Mouse (Mus musculus) stomach, postnatal 0 days (tissue): Measurements from ENCODE around the gene Mia. TPM values are rescaled to one million over a fixed set of nuclear protein-coding genes. Genes with fewer than 3 reads are reported as not detected.

Experiments used
- ATAC-seq: fragments of 200-750 bp; cut with Nextera tagmentation; 2 replicates; pipeline ENCODE4 v1.8.0; 2017; ENCODE audit not compliant: low FRiP score, low TSS enrichment
- DNase-seq: peaks from one replicate; pipeline ENCODE4 v3.0.0-alpha.2; 2016; ENCODE audit warnings: low spot score
- H3K27ac ChIP-seq: fragments of 300-500 bp; sonication (generic); replicated peaks from 2 replicates; pipeline ENCODE4 v1.5.1; 2014; ENCODE audit warnings: mild to moderate bottlenecking, control low read depth
- H3K27me3 ChIP-seq: fragments of 300-500 bp; sonication (generic); 2 replicates; pipeline ENCODE4 v1.6.1; 2014; ENCODE audit warnings: low read length; ENCODE audit not compliant: control insufficient read depth, insufficient read depth
- H3K36me3 ChIP-seq: fragments of 300-500 bp; sonication (generic); 2 replicates; pipeline ENCODE4 v1.6.1; 2014; ENCODE audit warnings: low read length, mixed read lengths; ENCODE audit not compliant: control insufficient read depth, insufficient read depth
- H3K4me1 ChIP-seq: fragments of 300-500 bp; sonication (generic); replicated peaks from 2 replicates; pipeline ENCODE4 v1.6.1; 2014; ENCODE audit warnings: antibody characterized with exemption; ENCODE audit not compliant: control insufficient read depth, insufficient read depth
- H3K4me2 ChIP-seq: fragments of 300-500 bp; sonication (generic); replicated peaks from 2 replicates; pipeline ENCODE4 v1.6.1; 2014; ENCODE audit warnings: low read depth, mild to moderate bottlenecking, control low read depth, moderate library complexity
- H3K4me3 ChIP-seq: fragments of 300-500 bp; sonication (generic); 2 replicates; pipeline ENCODE4 v1.5.1; 2014; ENCODE audit warnings: low read depth, low read length, control low read depth
- H3K9ac ChIP-seq: fragments of 300-500 bp; sonication (generic); 2 replicates; pipeline ENCODE4 v1.6.1; 2014; ENCODE audit warnings: mild to moderate bottlenecking, low read length, control low read depth, mixed read lengths
- H3K9me3 ChIP-seq: fragments of 300-500 bp; sonication (generic); 2 replicates; pipeline ENCODE4 v1.6.1; 2016; ENCODE audit warnings: low read length; ENCODE audit not compliant: control insufficient read depth
- CTCF ChIP-seq: IDR thresholded peaks from 2 replicates; pipeline ENCODE4 v1.5.1; 2016; ENCODE audit warnings: antibody characterized with exemption, low read depth, mild to moderate bottlenecking, moderate library complexity
- EP300 ChIP-seq: optimal IDR thresholded peaks from 2 replicates; pipeline ENCODE3; 2016; ENCODE audit warnings: antibody characterized with exemption
- WGBS: fragments of 180-500 bp; shearing (Covaris S2); extraction: QIAGEN DNeasy Blood & Tissue Kit; methylation state at CpG from one replicate; pipeline ENCODE4 v1.1.7; 2014; 5-methylcytosine and 5-hydroxymethylcytosine counted together
- polyA plus RNA-seq: library from polyadenylated mRNA; unstranded; fragments of >200 nt; fragmentation: Nextera tagmentation; extraction: Ambion mirVana; gene quantifications from 2 replicates; pipeline ENCODE4 v1.2.1, GENCODE M21; 2015

Mia gene
- polyA plus RNA-seq, 1 experiment from 2014 or later: 7.3 TPM

DNA sequence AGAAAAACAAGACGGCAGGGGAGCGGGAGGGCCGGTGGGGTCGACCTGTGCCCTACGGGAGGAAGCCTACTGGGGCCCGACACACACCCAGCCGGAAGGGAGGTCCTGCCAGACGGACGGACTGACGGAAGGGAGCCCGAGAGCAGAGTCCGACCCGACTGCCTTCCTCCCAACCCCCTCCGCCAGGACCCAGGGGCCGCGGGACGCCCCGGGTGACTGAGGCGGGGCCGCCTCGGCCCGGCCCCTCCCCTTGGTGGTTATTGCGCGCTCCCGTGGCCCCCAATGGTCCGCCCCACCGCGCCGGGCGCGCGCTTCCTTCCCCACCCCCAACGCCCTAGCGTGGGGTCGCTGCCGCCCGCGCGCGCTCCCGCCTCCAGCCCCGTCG lies 14.7 kb downstream of the Mia start:
- Histone ChIP-seq H3K9me3 (no peaks in the 10 kb centered on the region), H3K27me3 (no peaks in the 10 kb centered on the region), H3K27ac (peak overlapping the region; percentile 99), H3K4me1 (peaks cover 3% of the 10 kb centered on the region; the same call in 1 of the 2 replicates), H3K9ac (peak overlapping the region; percentile 94), H3K4me2 (peak overlapping the region; percentile 78), H3K36me3 (0 out of 2 replicates have a peak, but pooled peaks cover 5% of the 10 kb centered on the region), H3K4me3 (peak overlapping the region; percentile 84)
- 0% methylated on average over 15 of the region's 43 CpGs for WGBS
- ATAC-seq (peak; percentile 80), DNase-seq (peak; percentile 90)
- no peak for TF ChIP-seq EP300
- TF ChIP-seq CTCF: no peak

DNA sequence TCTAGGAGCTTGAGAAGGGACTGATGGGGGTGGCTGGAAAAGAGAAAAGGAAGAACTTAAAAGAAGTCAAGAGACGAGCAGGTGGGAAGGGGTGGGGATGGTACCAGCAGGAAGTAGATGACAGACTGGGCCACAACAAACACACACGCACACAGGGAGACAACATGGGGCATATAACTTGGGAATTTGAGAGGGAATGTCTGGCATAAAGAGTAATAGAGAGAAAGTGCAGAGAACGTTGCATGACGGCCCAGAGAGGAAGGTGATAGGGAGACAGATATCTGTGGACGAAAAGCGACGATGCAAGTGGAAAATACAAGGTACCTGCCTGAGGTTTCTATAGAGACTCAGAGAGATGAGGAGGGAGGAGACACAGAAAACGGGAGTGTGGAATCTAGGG lies 15.3 kb downstream of the Mia start:
- peak overlapping the region; percentile 99 for H3K27ac ChIP-seq
- peak overlapping the region; percentile 78 for H3K4me2 ChIP-seq
- 0 out of 2 replicates have a peak, but pooled peaks cover 5% of the 10 kb centered on the region for H3K36me3 ChIP-seq
- WGBS: 3% methylated on average over 8 of the region's 8 CpGs
- DNase-seq: no peak
- peak overlapping the region; percentile 94 for H3K9ac ChIP-seq
- no peak for ATAC-seq
- H3K9me3 ChIP-seq: no peaks in the 10 kb centered on the region
- peak overlapping the region; percentile 84 for H3K4me3 ChIP-seq
- H3K4me1 ChIP-seq: peaks cover 3% of the 10 kb centered on the region; the same call in 1 of the 2 replicates
- no peaks in the 10 kb centered on the region for H3K27me3 ChIP-seq
- no peak for TF ChIP-seq CTCF
- no peak for TF ChIP-seq EP300

- WGBS: 58% methylated on average over 23 of the region's 23 CpGs
- H3K4me2 ChIP-seq: peak overlapping the region; percentile 78
Observed at GRCm38 (mm10) chr7:27165007-27165655, 15.8 kb downstream of the Mia start.

DNA sequence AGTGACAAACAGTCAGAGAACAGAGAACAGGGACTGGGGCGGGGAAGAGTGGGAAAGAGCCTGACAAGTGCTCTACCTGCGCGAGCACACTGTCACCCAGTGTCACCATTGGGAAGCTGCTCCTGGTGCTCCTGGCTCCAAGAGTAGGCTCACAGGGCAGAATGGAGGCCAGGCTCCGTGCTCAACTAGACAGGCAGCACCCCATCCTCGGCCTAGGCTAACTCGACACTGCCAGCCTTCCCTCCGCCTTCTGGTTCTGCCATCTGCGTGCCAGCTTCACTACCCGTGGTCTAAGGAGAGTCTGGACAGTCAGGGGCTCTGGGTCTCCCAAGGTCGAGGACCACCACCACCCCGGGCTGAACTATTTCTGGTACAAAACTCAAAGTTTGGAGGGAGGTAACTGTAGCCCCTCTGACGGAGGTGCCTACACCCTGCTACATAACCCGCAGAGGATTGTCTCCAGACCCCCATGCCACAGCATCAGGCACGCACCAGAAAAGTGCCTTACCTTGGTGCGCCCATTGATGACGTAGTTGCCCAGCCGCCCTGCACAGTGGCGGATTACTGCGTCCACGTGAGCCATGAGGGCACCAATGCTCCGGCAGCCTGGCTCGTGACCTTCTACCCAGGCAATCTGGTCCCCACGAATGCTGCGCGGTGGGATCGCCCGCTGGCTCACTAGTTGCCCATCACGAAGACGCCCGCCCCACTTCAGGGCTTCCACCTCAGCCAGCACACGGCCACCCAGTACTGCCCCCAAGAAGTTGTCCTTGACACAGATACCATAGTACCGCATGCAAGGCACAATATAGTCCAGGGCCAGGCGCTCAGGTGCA lies 16.6 kb downstream of the Mia start:
- TF ChIP-seq EP300 (no peak), CTCF (no peak)
- peak overlapping the region; percentile 78 for H3K4me2 ChIP-seq
- peaks cover 5% of the 10 kb centered on the region; the same call in 1 of the 2 replicates for H3K4me1 ChIP-seq
- DNase-seq (no peak), ATAC-seq (no peak)
- H3K9ac ChIP-seq: peak overlapping the region; percentile 50; the same call in 1 of the 2 replicates
- 0 out of 2 replicates have a peak, but pooled peaks cover 7% of the 10 kb centered on the region for H3K36me3 ChIP-seq
- H3K27ac ChIP-seq: no peak overlapping the region; the same call in 1 of the 2 replicates
- no peaks in the 10 kb centered on the region for H3K9me3 ChIP-seq
- no peaks in the 10 kb centered on the region for H3K27me3 ChIP-seq
- 71% methylated on average over 33 of the region's 33 CpGs for WGBS
- peak overlapping the region; percentile 84 for H3K4me3 ChIP-seq

More at GRCm38 (mm10) chr7:27165007-27165655, 15.8 kb downstream of the Mia start:
- Histone ChIP-seq H3K27ac (peak overlapping the region; percentile 99), H3K27me3 (no peaks in the 10 kb centered on the region), H3K4me1 (peaks cover 5% of the 10 kb centered on the region; the same call in 1 of the 2 replicates), H3K9me3 (no peaks in the 10 kb centered on the region), H3K9ac (peak overlapping the region; percentile 94), H3K4me3 (peak overlapping the region; percentile 84), H3K36me3 (0 out of 2 replicates have a peak, but pooled peaks cover 5% of the 10 kb centered on the region)
- no peak for DNase-seq
- no peak for ATAC-seq
- TF ChIP-seq CTCF: no peak
- no peak for TF ChIP-seq EP300

DNA sequence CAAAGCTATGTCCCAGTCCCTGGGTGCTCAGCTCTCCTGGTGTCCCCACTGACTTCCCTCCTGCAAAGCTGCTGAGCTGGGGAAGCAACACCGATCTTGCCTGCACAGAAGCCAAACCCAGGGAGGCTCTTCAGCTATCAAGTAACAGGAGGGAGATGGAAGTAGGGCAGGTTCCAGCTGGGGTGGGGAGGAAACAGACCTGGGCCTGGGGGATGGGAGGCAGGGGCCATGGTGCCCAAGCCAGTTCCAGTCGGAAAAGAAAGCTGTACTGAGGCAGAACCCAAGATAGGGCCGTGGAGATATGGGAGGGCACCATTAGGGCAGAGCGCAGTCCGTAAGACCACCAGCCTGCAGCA lies 17.5 kb downstream of the Mia start:
- WGBS: 55% methylated on average over 5 of the region's 5 CpGs
- no peaks in the 10 kb centered on the region for H3K27me3 ChIP-seq
- peaks cover 5% of the 10 kb centered on the region; the same call in 1 of the 2 replicates for H3K4me1 ChIP-seq
- no peak for TF ChIP-seq EP300
- TF ChIP-seq CTCF: no peak
- H3K9ac ChIP-seq: peak overlapping the region; percentile 50; the same call in 1 of the 2 replicates
- ATAC-seq (no peak), DNase-seq (no peak)
- H3K27ac ChIP-seq: no peak overlapping the region
- H3K4me3 ChIP-seq: no peak overlapping the region; the same call in 1 of the 2 replicates
- peaks cover 15% of the 10 kb centered on the region for H3K36me3 ChIP-seq
- no peaks in the 10 kb centered on the region for H3K9me3 ChIP-seq
- peak overlapping the region; percentile 78 for H3K4me2 ChIP-seq
